Mouse (Mus musculus) CH12F3 (cell line): ENCODE data around the gene Satb2.

ENCODE experiments used
- in situ Hi-C: fragments of 300-500 bp; cut with MboI; formaldehyde crosslinking; loops from 2 replicates; pipeline ENCODE4 v1.14.3; 2020; ENCODE audit warnings: low sequenced_read_pairs

Satb2 gene

GRCm38 (mm10) chr1:56938432-56938831 is 40.0 kb downstream of the Satb2 start:
- in situ Hi-C loops = no loop called here

DNA sequence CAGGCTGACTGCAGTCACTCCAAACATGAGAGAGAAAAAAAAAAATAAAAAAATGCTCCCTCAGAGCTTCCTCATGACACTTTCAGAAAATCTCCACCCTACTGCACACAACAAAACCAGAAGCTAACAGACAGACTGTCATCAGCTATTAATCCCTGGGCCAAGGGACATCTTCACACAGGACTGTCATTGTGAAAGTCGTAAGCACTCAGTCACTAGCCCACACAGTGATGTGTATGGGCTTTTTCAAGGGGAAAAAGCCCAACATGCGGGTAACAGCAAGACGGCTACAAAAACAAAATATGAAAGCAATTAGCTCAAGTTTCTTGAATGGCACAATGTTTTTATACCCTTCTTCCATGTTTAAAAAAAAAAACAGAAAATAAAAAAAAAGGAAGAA is 41.9 kb downstream of the Satb2 start:
- in situ Hi-C loops = no loop called here

DNA sequence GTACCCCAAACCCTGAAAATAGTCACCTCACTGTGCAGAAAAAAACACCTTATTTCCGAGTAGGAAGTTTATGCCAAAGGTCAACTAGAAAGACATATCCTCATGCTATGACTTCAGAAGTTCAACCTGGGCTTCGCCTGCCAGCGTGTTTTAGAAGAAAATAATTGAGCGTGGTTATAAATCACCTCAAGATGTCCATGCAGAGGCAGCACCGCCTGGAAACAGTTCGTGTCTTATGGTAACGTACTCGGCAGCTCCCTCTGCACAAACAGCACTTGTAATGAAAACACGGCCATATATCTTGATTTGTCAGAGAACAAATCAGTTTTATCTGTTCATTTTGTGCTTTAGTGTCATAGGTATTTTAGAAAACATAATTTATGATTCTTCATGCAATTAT is 44.6 kb downstream of the Satb2 start:
- in situ Hi-C loops = no loop called here

DNA sequence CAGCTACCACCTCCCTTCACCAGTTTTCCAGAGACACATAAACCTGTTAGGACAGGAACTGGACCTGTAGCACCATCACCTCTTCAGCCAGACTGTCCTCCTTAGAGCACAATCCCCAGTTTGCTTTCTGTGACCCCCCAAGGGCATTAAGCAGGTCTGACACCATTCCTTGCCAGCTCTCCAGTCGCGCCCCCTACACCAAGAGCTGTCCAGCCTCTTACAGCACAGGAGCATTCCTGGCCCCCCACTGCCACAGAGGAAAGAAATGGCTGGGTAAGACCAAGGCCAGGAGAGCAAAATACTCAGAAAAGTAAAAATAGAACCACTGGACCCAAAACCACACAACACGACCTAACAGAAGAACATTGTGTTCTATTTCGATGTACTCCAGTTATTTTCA is 48.4 kb downstream of the Satb2 start:
- in situ Hi-C loops = no loop called here

- in situ Hi-C loops = no loop called here
These were observed 49.7 kb downstream of the Satb2 start for GRCm38 (mm10) chr1:56928731-56929130.

DNA sequence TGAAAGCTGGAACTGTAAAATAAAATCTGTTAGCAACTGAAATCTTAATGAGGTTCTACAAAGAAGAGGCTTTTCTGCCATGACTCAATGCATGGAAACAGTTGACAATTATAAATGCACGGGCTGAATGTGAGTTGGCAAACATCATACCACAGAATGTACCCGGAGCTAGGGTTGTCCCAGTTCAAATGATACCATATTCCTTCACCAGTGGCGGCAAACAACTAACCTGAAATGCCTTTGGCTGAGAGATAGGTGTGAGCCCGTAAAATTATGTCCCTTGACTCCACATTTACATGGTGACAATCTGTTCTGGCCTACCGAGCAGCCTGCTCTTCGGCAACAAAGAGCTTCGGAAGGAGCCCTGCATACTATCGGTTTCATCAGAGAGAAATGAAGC is 58.0 kb downstream of the Satb2 start:
- in situ Hi-C loops = no loop called here

GRCm38 (mm10) chr1:56914279-56914678 is 64.2 kb downstream of the Satb2 start:
- in situ Hi-C loops = no loop called here

- in situ Hi-C loops = no loop called here
These were observed 77.7 kb downstream of the Satb2 start for GRCm38 (mm10) chr1:56900706-56901287.

GRCm38 (mm10) chr1:56900187-56900586 is 78.3 kb downstream of the Satb2 start:
- in situ Hi-C loops = no loop called here

GRCm38 (mm10) chr1:56898606-56899396 is 79.6 kb downstream of the Satb2 start:
- in situ Hi-C loops = no loop called here

GRCm38 (mm10) chr1:56897492-56898180 is 80.8 kb downstream of the Satb2 start:
- in situ Hi-C loops = no loop called here

- in situ Hi-C loops = no loop called here
These were observed 81.8 kb downstream of the Satb2 start for GRCm38 (mm10) chr1:56896670-56897069.

GRCm38 (mm10) chr1:56892766-56893165 is 85.7 kb downstream of the Satb2 start:
- in situ Hi-C loops = no loop called here

DNA sequence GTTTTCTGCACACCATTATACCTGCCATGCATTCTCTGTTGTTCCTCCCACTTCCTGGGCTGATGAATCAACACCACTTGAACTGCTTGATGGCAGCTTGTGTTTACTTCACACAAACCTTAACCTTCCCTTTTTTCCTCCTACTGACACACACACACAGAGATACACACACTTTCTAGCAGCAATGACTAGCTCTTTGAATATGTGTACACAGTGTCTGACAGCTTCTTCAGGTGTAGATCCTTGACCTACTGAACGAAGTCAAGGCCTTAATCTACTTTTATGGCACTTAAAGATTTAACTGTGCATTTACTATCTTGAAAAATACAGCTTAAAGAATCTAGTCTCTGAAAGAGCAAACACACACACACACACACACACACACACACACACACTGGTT is 89.5 kb downstream of the Satb2 start:
- in situ Hi-C loops = no loop called here

- in situ Hi-C loops = no loop called here
These were observed 90.9 kb downstream of the Satb2 start for GRCm38 (mm10) chr1:56887524-56887923.

- in situ Hi-C loops = no loop called here
These were observed 107.0 kb downstream of the Satb2 start for GRCm38 (mm10) chr1:56871485-56871884.

DNA sequence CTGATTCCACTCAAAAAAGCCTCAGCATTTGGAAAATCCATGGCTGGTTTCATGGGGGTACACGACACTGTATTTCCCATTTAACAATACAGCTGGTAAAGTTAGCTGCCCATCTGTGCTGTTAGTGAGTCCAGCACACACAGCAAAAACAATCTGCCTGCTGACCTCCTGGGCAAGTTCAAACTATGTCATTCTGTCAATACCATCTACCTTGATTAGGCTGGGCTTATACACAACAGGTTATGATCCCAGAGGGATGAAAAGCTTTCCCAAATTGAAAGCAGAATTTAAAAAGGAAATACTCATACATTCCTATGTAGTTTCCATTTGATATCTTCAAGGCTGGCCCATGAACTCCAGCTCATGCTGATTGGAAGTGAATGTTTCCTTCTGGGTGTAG is 113.2 kb downstream of the Satb2 start:
- in situ Hi-C loops = no loop called here

DNA sequence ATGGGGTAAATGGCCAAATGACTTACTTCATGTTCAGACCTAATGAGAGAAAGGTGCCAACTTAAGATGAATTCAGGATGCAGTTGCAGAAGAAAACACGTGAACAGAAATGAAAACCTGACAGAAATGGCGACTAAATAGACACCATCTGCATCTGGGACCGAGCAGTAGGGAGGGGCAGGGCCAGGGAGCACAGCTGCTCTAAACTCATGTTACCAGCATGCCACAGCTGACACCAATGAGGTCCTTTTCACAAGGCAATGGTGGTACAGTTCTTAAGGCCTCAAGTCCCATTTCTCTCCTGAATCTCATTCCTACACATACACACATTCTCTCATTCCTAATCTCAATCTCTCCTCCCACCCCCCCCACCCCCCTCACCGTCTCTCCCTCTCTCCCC is 115.7 kb downstream of the Satb2 start:
- in situ Hi-C loops = no loop called here

DNA sequence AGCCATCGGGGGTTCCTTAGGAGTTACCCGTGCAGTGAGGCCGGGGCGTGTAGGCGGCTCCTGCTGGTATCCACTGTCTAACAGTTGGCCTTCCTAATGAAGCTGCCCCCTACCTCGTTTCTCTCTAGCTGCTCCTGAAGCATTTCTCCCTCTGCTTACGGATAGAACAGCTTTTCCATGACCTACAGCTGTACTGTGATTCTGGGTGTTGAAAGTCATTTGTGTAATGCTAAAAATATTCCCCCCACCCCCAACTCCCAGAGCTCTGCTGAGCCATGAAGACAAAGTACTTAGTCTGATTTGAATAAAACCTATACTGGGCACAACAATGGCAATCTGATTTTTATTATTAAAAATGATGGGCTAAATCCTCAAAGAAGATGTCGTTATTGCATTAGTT is 121.2 kb downstream of the Satb2 start:
- in situ Hi-C loops = no loop called here

- in situ Hi-C loops = no loop called here
These were observed 128.0 kb downstream of the Satb2 start for GRCm38 (mm10) chr1:56850446-56850845.

DNA sequence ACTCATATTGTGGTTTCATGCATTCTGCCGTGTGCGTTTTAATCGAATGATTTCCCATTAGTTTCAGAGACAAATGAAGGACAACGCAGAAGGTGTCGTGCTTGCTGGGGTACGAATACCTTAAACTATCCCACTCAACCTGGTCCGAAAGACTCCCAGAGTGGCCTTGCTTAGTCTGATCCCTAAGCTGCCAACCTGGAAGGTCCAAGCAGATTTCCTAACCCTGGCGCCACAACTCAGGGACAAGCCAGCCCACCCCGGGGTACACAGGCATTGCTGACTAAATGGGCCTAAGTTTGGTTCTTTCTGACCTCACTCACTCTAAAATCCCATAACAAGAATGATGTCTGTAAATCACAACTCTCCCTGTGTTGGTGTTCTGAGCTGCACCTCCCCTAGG is 132.1 kb downstream of the Satb2 start:
- in situ Hi-C loops = no loop called here

GRCm38 (mm10) chr1:56845523-56846118 is 132.8 kb downstream of the Satb2 start:
- in situ Hi-C loops = no loop called here
